Mouse (Mus musculus) mammary gland, adult 2 months (tissue): Measurements from ENCODE around the gene Ift74. TPM values are rescaled to one million over a fixed set of nuclear protein-coding genes. Genes with fewer than 3 reads are reported as not detected.

Experiments used
- polyA plus RNA-seq: library from polyadenylated mRNA; depleted of rRNA; stranded (reverse); fragments of >200 nt; gene quantifications from 2 replicates; pipeline ENCODE4 v1.2.3, GENCODE M21; 2012; ENCODE audit warnings: low replicate concordance; rRNA removed

The Ift74 gene
- 0.43 and 1.2 TPM in 2 replicates for polyA plus RNA-seq

GRCm38 (mm10) chr4:94613972-94614626 lies at the start of gene Ift74:
Gene Ift74, plus strand, starts transcription at chr4:94614491.

GRCm38 (mm10) chr4:94603031-94603629 lies 11.2 kb upstream of the Ift74 start, which contains the start of gene Plaa:
Gene Plaa, minus strand, starts transcription at chr4:94603244.

GRCm38 (mm10) chr4:94649920-94650319 lies 35.6 kb downstream of the Ift74 start, which contains the start of gene Lrrc19:
Gene Lrrc19, minus strand, starts transcription at chr4:94650144.

GRCm38 (mm10) chr4:94738838-94739731 lies 124.8 kb downstream of the Ift74 start, which contains the start of gene Tek:
Gene Tek, plus strand, starts transcription at chr4:94739289.

Other genes with a start within 250 kb of the Ift74 start
- gene Gm10306, start 57.9 kb upstream of the Ift74 start, polyA plus RNA-seq, result not detected in 2 replicates
- gene Caap1, start 57.7 kb upstream of the Ift74 start, polyA plus RNA-seq, result 1.1 and 6.0 TPM in 2 replicates
- gene Plaa, start 11.2 kb upstream of the Ift74 start, polyA plus RNA-seq, result 38.2 and 94.5 TPM in 2 replicates
- gene Lrrc19, start 35.7 kb downstream of the Ift74 start, polyA plus RNA-seq, result not detected in 2 replicates
- 7.0 and 16.9 TPM in 2 replicates for gene Tek, start 124.8 kb downstream of the Ift74 start, polyA plus RNA-seq